Comparison of ENCODE assay signal across 8 mouse cellular contexts in the genomic region with DNA sequence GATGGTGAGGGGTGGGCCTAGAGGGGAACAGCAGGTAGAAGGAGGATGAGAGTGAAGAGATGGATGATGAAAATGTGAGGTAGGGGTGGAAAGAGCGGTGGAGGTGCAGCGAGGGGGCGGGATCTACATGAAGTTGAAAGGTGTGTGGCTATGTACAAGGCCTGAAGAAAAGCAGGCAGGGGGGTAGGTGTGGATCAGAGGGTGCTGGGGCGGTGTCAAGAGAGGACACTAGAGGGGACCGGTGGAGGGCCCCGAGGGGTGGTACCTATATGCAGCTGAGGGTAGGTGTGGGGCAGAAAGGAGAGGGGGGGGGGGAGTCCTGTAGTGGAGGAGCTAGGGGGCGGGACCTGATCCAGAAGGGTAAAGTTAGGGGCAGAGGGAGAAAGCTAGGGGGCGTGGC. TPM values are rescaled to one million over a fixed set of nuclear protein-coding genes. Genes with fewer than 3 reads are reported as not detected.
DNase-seq lines count a peak whose midpoint lies in the region; ATAC-seq and TF ChIP-seq lines count a peak whose summit lies in the region.

No protein-coding gene starts in this region.

- TF ChIP-seq CTCF in cerebellum, adult 2 months (IDR thresholded peaks at IDR 0.05; ENCODE audit: borderline replicate concordance, insufficient read depth, low read depth, low read length) = no peak

- H3K4me3 ChIP-seq in cerebellum, adult 2 months (replicated peaks; ENCODE audit: insufficient read depth, low read depth, low read length) = peak overlapping the region; percentile 71
- peak overlapping the region; percentile 95 for H3K4me3 ChIP-seq in megakaryocyte, embryonic 14.5 days (replicated peaks)
- H3K4me3 ChIP-seq in limb, embryonic 12.5 days (replicated peaks) = peak overlapping the region; percentile 94
- H3K4me3 ChIP-seq in stomach, embryonic 15.5 days (replicated peaks) = peak overlapping the region; percentile 91

- peak in 1 of 2 experiments; percentile 23 for DNase-seq in cerebellum, adult 2 months
- DNase-seq in cerebellum, postnatal 4 days (ENCODE audit: low spot score in 2 of 2) = no peak
- DNase-seq in thymus, postnatal 14 days = no peak
- no peak for DNase-seq in thymus, postnatal 10 days (ENCODE audit: low spot score in 2 of 2)

- 39% methylated on average over 7 of the region's 8 CpGs for WGBS in cerebellum, adult 2 months
- WGBS in limb, embryonic 12.5 days = 11% methylated on average over 8 of the region's 8 CpGs
- 23% methylated on average over 8 of the region's 8 CpGs for WGBS in stomach, embryonic 15.5 days

- H3K9me3 ChIP-seq in megakaryocyte, embryonic 14.5 days = no peaks in the 10 kb centered on the region
- H3K9me3 ChIP-seq in limb, embryonic 12.5 days = no peaks in the 10 kb centered on the region
- H3K9me3 ChIP-seq in stomach, embryonic 15.5 days = no peaks in the 10 kb centered on the region

- no peaks in the 10 kb centered on the region for H3K36me3 ChIP-seq in megakaryocyte, embryonic 14.5 days (replicated peaks; ENCODE audit: low read length)
- H3K36me3 ChIP-seq in limb, embryonic 12.5 days = no peaks in the 10 kb centered on the region
- H3K36me3 ChIP-seq in stomach, embryonic 15.5 days = no peaks in the 10 kb centered on the region

- no peak for TF ChIP-seq POLR2A in cerebellum, adult 2 months (IDR thresholded peaks at IDR 0.05; ENCODE audit: borderline replicate concordance, insufficient read depth, low read length)

- peak overlapping the region; percentile 61 for H3K4me2 ChIP-seq in limb, embryonic 12.5 days
- peak overlapping the region; percentile 78 for H3K4me2 ChIP-seq in stomach, embryonic 15.5 days

- H3K9ac ChIP-seq in limb, embryonic 12.5 days (replicated peaks) = no peak overlapping the region
- no peak overlapping the region for H3K9ac ChIP-seq in stomach, embryonic 15.5 days

- no peaks in the 10 kb centered on the region for H3K27me3 ChIP-seq in cerebellum, adult 2 months (ENCODE audit: control insufficient read depth, insufficient read depth, low read length)
- H3K27me3 ChIP-seq in megakaryocyte, embryonic 14.5 days (replicated peaks) = peaks cover 33% of the 10 kb centered on the region
- H3K27me3 ChIP-seq in limb, embryonic 12.5 days = peaks cover 5% of the 10 kb centered on the region; the same call in 1 of the 2 replicates
- H3K27me3 ChIP-seq in stomach, embryonic 15.5 days (replicated peaks) = no peaks in the 10 kb centered on the region

- no peak for ATAC-seq in megakaryocyte, adult 5-6 weeks (ENCODE audit: poor library complexity, severe bottlenecking)
- ATAC-seq in limb, embryonic 12.5 days (ENCODE audit: insufficient number of reproducible peaks, insufficient read depth, low FRiP score, low TSS enrichment, low read depth) = peak; percentile 66
- peak; percentile 37 for ATAC-seq in stomach, embryonic 15.5 days (ENCODE audit: insufficient read depth, low FRiP score, low read depth)

- H3K4me1 ChIP-seq in cerebellum, adult 2 months (ENCODE audit: control insufficient read depth, insufficient read depth, low read length) = peaks cover 9% of the 10 kb centered on the region
- peaks cover 54% of the 10 kb centered on the region for H3K4me1 ChIP-seq in megakaryocyte, embryonic 14.5 days
- H3K4me1 ChIP-seq in limb, embryonic 12.5 days (replicated peaks) = peaks cover 45% of the 10 kb centered on the region
- H3K4me1 ChIP-seq in stomach, embryonic 15.5 days = peaks cover 39% of the 10 kb centered on the region

- no peak overlapping the region for H3K27ac ChIP-seq in cerebellum, adult 2 months (ENCODE audit: insufficient read depth, low read length)
- H3K27ac ChIP-seq in limb, embryonic 12.5 days = peak overlapping the region; percentile 96
- peak overlapping the region; percentile 94 for H3K27ac ChIP-seq in stomach, embryonic 15.5 days

RNA-seq across cellular contexts. Expression of gene Smurf1, which starts 1.2 kb away (rescaled TPM):
- 21.6 and 21.9 TPM in 2 replicates for polyA plus RNA-seq in cerebellum, adult 2 months (2012; rRNA removed)
- polyA plus RNA-seq in megakaryocyte, embryonic 14.5 days (2012; ENCODE audit: insufficient read depth, low replicate concordance) = 3.2 and 3.6 TPM in 2 replicates
- total RNA-seq in megakaryocyte, adult 5-6 weeks (2015) = 4.7 and 5.1 TPM in 2 replicates
- 6.7 and 6.9 TPM in 2 replicates for total RNA-seq in megakaryocyte, adult 5-6 weeks (2017)
- 23.3 and 25.5 TPM in 2 replicates for polyA plus RNA-seq in limb, embryonic 12.5 days (2016; fragmentation: Nextera tagmentation; extraction: Ambion mirVana)
- 14.3 and 14.4 TPM in 2 replicates for polyA plus RNA-seq in stomach, embryonic 15.5 days (2015; fragmentation: Nextera tagmentation; extraction: Ambion mirVana)
